Mouse (Mus musculus) layer of hippocampus, adult 9-10 months (tissue): ENCODE results near the gene Rmdn3.

Source experiments
- DNase-seq: peaks from one replicate; pipeline ENCODE4 v3.0.0; 2022; ENCODE audit warnings: low spot score

The Rmdn3 gene

DNA sequence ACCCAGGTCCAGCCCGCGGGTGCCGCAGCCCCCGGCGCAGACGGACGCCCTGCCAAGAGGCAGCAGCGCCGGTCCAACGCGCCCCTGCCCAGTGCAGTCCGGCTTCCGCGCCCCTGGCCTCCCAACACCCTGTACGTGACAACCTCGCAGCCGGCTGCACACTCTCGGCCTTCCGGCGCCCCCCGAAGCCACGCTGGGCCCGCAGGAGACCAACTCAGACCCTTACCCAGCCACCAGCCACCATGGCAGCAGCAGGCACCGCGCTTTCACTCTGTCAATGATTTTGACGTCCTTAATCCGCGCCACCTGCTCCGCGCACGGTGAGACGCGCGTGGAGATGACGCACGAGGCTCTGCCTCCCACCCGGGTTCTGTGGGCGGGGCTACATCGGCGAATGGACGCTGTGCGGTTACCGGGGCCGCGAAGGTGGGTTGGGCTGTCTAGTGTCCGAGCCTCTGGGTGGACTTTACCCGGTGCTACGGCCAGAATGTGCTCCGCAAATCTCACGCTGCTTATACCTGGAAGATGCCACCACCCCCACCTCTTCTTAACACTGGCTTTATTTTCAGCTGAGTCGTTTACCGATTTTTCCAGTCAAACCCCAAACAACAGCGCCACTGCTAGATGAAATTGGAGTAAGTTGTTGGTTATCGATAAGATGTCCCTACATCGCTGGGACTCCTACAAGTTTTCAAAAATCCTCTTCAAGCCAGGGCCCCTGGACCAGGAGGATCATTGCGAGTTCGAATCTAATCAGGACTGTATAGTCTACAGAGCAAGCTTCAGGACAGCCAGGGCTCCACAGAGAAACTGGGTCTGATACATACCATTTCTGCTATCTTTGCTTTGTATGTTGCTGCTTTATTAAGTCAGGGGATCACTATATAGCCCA lies at the start of gene Rmdn3:
Rmdn3 (minus strand) TSS at position 354 of the 892 bp plus-strand sequence.
- peak; percentile 98 for DNase-seq

DNA sequence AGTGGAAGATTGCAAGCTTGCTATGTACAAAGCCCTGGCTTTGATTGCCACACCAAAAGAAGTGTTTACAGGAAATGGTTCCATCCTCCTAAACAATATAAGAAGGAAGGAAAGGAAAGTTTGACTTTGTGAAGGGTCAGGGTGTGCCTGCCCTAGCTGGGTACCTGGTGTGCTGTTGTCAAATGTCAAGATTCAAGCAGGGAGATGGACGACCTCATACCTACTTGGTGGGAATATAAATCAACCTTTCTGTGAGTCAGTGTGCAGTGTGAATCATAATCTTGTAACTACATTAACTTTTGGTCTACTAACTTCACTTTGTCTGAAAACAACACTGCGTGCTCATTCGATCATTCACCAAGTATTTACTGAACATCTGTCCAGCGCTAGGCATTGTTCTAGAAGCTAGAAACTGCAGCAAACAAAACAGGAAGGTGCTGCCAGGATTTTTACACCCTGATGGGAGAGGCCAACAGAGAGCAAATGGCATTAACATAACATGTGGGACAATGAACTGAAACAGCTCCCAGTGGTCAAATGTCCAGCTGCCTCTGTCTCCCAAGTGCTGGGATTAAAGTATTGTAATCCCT lies 47.1 kb upstream of the Rmdn3 start:
- DNase-seq, result no peak

GRCm38 (mm10) chr2:119202914-119203453 lies 46.1 kb upstream of the Rmdn3 start:
- no peak for DNase-seq

- DNase-seq, result no peak
Observed at GRCm38 (mm10) chr2:119198934-119199333, 42.1 kb upstream of the Rmdn3 start.

- no peak for DNase-seq
Observed at GRCm38 (mm10) chr2:119198049-119198448, 41.2 kb upstream of the Rmdn3 start.

- DNase-seq, result no peak
Observed at GRCm38 (mm10) chr2:119197493-119197892, 40.7 kb upstream of the Rmdn3 start.

- DNase-seq, result no peak
Observed at GRCm38 (mm10) chr2:119196316-119197108, 39.7 kb upstream of the Rmdn3 start.

DNA sequence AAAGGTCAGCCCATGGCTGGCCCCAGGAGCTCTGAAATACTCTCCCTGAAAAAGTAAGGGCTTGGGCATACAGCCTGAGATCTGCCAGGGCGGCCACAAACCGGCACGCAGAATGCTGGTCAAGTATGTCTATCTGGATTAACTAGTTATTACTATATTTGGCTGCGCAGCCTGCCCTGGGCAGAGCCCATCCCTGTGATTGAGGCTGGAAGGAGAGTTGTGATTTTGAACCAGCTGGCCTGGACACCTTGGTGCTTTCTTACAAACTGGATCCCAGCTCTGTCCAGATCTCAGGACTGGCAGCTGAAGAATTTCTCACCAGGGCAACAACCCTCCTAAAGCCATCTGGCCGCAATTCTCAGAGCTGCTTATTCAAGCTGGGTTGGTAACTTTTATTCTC lies 37.3 kb upstream of the Rmdn3 start:
- no peak for DNase-seq

DNA sequence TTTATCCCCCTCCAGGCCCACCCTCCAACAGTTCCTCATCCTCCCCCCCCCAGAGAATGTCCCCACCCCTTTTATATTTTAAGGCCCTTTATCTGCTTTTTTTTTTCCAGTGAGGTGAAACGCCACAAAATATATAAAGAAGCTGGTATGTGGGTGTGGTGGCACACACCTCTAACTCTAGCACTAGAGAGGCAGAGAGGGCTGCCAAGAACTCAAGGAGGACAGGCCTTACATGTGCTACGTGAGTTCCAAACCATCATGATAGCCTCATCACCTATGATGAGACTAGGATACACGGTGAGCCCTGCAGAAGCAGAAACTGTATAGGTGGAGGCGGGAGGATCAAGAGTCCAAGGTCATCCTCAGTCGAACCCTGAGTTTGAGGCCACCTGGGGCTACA lies 34.1 kb upstream of the Rmdn3 start:
- DNase-seq, result no peak

- DNase-seq, result peak; percentile 81
Observed at GRCm38 (mm10) chr2:119189029-119189710, 32.3 kb upstream of the Rmdn3 start.

DNA sequence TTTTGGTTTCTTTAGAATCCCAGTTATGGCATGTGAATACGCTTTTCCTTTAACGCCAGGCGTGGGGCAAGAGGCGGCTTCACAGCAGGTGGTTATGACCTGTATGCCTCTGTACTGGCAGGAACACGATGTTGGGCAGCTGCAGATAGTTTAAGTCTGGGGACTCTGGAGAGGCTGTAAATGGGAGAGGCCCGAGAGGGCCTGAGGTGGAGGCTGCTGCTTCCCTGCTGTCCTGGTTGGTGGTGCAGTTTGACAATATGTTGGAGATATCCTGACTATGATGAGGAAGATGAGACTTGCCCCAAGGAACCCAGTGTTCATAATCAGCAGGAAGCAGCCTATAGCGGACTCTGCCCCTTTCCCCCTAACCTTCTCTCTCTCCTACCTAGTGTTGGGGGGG lies 26.1 kb upstream of the Rmdn3 start:
- DNase-seq, result no peak

DNA sequence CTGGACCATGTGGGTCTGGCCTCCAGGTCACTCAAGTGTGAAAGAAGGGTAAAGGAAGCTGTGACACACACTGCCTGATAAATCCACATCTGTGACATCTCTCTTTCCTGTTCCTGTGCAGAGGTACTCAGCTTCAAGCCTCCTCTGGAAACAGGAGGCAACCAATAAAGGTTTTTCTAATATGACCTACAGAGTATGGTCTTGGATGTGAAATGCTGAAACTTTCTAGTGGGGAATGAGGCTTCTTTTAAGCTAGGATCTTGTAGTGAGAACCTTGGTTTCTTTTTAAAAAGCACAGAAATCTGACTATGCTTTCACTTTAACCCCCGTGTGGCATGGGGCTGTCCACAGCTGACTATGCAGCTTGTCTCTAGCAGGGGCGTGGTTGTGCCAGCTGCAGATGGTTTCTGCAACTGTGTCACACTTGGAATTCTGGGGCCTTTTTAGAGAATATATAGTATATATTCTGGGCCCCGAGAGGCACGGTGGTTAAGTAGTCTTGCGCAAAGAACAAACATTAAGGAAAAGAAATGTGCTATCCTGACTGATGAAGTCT lies 20.6 kb upstream of the Rmdn3 start:
- DNase-seq, result no peak

DNA sequence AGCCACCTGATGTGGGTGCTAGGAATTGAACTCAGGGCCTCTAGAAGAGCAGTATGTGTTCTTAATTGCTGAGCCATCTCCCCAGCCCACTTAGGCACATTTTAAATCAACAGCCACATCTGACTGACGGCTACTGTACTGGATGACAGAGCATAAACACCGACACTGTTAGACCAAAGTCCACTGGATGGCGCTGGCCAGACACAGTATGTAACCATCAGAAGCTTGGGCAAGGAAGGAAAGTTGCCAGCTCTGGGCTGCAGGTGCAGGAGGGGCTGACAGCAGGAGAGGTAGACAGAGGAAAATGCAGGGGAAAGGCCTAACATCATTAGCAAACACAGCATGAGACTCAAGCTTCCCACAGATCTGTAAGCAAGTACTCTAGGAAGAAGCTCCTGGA lies 19.9 kb upstream of the Rmdn3 start:
- DNase-seq, result no peak

GRCm38 (mm10) chr2:119175614-119176013 lies 18.8 kb upstream of the Rmdn3 start:
- no peak for DNase-seq

GRCm38 (mm10) chr2:119174866-119175265 lies 18.0 kb upstream of the Rmdn3 start:
- DNase-seq, result no peak

GRCm38 (mm10) chr2:119173991-119174651 lies 17.3 kb upstream of the Rmdn3 start, which contains the start of gene Gm14137:
Gm14137 (plus strand) TSS chr2:119174509.
- DNase-seq, result no peak

DNA sequence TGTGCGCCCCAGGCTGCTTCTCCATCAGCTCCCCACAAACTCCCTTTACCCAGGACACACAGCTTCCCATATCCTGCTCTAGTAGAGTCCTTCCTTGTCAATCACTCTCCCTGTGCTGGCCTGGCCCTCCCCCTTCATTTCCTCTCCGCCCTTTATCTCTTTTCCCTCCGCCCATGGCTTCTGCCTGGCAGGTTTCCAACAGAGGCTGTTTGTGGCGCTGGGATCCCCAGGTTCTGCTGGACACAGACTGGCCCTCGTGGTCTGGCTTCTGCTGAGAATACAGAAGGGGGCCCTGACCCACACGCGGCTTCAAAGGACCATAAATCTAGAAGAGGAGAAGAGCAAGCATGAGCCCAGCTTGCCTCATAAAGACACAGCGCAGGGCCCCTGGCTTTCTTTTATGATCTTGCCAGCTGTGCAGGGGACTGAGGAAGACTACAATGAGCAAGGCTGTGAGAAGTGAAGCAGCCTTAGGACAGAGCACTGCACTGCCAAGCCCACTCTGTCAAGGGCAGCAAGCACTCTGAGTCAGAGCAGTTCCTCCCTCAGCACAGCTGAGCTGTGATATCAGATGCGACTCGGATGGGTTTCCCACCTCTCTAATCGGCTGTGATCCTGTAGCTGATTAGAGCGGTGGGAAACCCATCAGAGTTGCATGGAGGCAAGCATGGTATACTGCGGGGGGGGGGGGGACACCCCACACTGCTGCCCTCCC lies 16.2 kb upstream of the Rmdn3 start:
- DNase-seq, result no peak

DNA sequence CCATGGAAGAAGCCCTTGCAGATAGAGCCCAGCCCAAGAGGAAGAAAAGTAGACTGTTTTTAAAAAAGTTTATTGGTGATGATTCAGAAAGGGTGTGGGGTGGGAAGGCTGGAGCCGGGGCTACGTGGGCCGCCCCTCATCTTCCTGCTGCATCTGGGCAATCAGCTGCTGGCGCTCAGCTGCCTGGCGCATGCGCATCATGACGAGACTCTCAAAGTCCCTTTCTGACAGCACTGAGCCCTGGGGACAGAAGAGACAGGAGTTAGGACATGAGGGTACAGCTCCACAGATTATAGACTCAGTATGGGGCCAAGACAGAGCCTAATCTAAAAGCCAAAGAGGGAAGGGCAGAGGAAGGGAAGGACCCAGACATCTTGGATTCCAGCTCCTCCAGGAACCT lies 15.6 kb upstream of the Rmdn3 start:
- DNase-seq, result no peak

GRCm38 (mm10) chr2:119171574-119171973 lies 14.7 kb upstream of the Rmdn3 start:
- no peak for DNase-seq

DNA sequence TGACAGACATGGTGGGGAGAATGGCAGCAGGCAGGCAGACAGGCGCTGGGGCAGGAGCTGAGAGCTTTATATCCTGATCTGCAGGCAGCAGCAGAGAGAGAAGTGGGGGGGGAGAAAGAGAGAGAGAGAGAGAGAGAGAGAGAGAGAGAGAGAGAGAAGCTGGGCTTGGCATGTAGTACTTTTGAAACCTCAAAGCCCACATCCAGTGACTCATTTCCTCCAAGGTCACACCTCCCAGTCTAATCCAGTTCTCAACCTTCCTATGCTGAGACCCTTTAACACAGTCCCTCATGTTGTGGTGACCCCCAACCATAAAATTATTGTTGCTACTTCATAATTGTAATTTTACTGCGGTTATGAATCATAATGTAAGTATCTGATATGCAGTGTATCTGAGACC lies 13.4 kb upstream of the Rmdn3 start:
- DNase-seq, result no peak
